Mouse (Mus musculus) liver, adult (tissue): ENCODE data around the gene Syt5.

Experiments
- GATA4 ChIP-seq: IDR thresholded peaks from 2 replicates; pipeline ENCODE4 v1.6.1; 2014; ENCODE audit warnings: mild to moderate bottlenecking, low read length; ENCODE audit not compliant: insufficient replicate concordance

Gene Syt5

DNA sequence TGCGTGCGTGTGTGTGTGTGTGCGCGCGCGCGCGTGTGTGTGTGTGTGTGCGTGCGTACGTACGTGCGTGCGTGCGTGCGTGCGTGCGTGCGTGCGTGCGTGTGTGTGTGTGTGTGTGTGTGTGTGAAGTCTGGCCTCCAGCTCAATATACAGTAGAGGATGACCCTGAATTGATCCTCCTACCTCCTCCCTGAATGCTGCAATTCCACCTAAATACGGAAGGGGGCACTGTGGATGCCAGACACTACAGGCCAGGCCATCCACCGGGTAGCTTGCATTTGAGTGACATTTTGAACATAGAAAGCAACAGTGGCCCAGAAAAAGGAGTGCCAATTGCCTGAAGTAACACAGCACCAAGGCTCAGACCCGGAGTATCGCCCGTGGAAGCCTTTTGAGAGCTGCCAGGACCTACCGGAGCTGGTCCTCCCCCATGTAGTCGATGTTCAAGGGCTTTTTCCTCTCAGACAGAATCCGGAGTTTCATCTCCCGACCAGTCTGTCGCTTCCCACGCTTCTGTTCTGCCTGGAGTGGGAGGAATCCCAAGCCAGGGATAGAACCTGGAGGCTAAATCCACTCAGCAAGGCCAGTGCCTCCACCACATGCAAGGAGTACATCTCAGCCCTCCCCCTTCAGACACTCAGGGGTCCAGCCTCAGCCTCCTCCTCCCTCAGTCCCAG, 39.1 kb downstream of the Syt5 start:
- TF ChIP-seq GATA4, result no peak

DNA sequence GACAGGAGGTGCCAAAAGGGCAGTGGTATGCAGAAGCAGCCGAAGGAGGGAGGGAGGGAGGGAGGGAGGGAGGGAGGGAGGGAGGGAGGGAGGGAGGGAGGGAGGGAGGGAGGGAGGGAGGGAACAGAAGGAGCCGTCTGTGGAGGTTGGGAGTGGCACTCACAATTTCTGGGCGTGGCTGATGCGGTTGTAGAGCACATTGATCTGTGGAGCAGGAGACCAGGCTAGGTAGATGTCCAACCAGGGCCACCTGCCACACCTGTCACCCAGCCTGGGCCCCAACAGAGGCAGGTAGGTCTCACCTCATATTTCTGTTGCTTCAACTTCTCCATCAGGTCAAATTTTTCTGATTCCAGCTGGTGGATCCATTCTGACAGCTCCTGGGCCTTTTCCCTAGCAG, 40.1 kb downstream of the Syt5 start:
- TF ChIP-seq GATA4, result no peak

DNA sequence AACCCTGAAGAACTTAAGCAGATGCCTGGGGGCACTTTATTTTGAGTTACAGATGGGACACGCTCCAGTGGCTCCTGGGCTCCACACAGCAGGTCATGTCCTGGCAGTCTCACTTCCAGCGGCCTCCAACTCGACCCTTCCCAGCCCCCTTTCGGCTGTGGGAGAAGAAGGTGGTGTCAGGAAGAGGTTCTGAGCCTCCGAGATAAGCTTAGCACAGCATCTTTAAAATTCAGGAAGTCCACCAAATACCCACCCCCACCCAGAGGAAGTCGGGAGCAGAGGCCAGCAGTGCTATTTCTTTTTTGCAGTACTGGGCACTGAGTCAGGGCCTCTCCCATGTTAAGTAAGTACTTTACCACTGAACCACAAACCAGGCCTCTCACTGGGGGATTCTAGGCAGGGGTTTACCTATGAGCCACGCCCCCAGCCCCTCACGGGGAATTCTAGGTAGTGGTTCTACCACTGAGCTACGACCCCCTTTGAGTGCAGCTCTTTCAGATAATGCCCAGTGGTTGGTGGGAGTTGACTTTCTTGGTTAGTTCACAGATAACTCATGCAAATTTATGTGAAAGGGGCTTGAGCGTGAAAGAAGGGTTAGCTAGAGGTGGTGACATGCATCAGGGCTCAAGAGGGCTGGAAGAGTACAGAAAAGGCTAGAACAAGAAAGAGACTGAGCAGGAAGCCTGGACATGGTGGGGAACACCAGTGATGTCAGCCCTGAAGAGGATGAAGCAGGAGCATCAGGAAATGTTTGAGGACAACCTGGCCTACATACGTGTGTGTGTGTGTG, 42.5 kb downstream of the Syt5 start:
- peak; percentile 67; the same call in 1 of the 2 replicates for TF ChIP-seq GATA4

DNA sequence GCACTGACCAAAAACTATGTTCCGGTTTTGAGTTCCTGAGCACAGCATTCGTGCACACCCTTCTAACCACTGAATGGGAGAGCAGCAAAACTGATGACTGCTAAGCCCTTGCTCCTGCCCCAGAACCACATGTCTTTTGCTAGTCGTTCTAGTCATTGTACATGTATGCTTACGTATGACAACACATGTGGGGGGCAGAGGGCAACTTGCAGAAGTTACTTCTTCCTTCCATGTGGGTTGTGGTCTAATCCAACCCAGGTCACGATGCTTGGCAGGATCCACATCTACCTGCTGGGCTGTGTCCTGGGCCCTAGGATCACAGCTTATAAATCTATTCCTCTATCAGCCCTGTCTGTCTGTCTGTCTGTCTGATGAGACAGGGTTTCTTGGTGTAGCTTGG, 43.5 kb downstream of the Syt5 start:
- TF ChIP-seq GATA4, result no peak

DNA sequence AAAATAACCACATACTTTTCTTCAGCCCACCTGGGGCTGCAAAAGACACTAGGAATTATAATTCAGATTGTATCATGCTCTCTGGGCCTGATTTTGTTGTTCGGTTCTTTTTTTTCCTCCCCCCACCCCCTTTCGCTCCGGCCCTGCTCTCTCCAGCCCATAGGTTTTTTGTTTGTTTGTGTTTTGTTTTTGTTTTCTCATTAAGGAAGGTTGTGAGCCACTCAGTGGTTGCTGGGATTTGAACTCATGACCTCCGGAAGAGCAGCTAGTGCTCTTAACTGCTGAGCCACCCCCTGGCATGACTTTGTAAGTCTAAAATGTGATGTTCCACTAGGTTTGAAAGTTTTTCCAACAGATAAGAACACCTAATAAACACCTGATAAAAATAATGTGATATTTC, 44.2 kb downstream of the Syt5 start:
- no peak for TF ChIP-seq GATA4

GRCm38 (mm10) chr7:4502421-4503090, 44.8 kb downstream of the Syt5 start:
- peak; percentile 94 for TF ChIP-seq GATA4

- peak; percentile 29; the same call in 1 of the 2 replicates for TF ChIP-seq GATA4
Measured at GRCm38 (mm10) chr7:4501558-4502397, 45.6 kb downstream of the Syt5 start, which contains the start of gene Ppp1r12c. Ppp1r12c (minus strand) TSS chr7:4501680.

GRCm38 (mm10) chr7:4500892-4501471, 46.4 kb downstream of the Syt5 start:
- TF ChIP-seq GATA4, result no peak

- TF ChIP-seq GATA4, result no peak
Measured at GRCm38 (mm10) chr7:4499034-4499433, 48.3 kb downstream of the Syt5 start.

DNA sequence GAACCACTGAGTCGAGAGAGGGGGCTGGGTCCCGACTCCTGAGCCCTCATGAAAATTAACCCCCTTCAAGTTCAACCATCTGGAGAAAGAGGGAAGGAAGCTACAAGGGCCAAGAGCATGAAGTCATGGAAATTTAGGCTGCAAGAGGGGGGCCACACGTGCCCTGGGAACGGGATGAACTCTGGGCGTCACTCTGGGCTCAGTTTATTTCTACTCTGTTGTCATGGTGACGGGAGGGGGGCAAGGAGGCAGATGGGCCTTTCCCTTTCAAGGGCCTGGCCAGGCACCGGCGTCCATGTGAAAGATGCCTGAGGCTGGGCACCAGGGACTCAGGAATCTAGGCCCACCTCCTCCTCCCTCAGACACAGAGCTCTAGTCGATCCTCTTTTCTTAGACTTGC, 49.1 kb downstream of the Syt5 start:
- no peak for TF ChIP-seq GATA4

GRCm38 (mm10) chr7:4497271-4497903, 50.0 kb downstream of the Syt5 start:
- TF ChIP-seq GATA4, result no peak

DNA sequence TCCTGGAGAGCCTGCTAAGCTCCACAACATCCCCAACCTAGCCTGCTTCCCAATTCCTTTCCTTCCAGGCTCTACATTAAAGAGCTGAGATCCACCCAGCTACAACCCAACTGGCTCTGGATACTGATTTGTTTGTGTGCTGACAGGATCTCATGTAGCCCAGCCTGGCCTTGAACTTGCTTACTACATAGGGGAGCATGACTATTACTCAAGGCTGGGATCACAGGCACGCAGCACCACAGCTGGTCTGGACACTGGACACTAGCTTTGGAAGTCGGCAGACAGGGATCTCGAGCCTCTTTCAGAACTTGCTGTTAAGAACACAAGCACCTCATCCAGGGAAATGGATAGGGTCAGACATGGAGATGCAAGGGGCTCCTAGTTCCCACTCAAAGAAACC, 50.9 kb downstream of the Syt5 start:
- no peak for TF ChIP-seq GATA4

DNA sequence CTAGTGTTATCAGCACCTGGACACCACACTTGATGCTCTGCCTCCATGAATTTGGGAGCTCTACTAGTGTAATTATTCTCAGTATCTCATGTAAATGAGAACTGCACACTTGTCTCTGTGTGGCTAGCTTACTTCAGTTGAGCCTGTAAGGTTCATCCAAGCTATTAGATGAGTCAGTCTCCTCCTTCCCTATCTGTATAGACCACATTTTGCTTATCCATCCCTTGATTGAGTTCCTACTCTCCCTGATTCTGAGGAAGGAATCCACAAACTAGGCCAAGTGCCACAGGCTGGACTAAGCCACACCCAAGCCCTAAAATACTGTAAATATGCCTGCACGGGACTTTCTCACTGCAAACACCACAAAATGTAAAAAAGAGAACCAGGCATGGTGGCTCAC, 53.4 kb downstream of the Syt5 start:
- no peak for TF ChIP-seq GATA4

DNA sequence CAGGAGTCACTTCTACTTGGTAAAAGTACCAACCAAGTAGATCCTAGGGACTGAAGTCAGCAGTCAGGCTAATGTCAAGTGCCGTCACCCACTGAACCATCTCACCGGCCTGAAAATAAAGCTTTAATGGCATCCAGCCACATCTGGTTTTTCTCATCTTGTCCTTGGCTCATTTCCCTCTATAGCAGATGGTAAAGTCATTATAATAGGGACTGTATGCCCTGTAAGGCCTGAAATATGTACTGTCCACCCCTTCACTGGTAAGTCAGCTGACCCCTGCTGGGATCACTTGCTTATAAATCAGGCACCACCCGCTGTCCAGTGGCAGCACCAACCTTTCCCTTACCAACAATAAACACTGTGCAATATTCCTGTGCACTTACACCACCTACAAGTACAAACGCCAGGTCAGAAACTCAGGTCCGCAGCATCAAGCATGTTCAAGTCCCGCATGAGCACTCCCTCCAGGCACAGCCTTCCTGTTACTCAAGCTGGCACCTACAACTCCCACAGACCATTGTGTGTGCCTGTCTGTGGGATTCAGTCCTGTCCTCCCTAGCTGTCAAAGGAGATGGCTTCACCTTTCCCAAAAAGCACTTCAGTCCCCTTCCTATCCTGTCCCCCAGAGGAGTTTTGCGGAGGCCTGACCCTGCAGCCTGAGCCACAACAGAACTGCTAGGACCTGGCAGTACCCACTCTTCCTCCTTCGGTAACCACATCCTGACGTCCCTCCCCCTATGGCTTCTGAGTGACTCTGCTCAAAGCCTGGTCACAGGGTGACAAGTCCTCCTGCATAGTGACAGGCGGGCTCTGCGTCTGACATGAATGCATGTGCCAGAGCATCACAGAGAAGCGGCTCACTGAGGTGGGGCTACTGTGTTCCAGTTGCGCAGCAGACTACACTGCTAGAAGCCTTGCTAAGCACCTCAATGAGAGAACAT, 54.8 kb downstream of the Syt5 start:
- TF ChIP-seq GATA4, result no peak

- TF ChIP-seq GATA4, result no peak
Measured at GRCm38 (mm10) chr7:4491308-4491707, 56.0 kb downstream of the Syt5 start.
